Mouse (Mus musculus) lung, adult 18-20 months (tissue): ENCODE measurements at regions not wholly inside any gene's neighbourhood (a gene's known extent, or its start where the extent isn't known, plus 50 kb on each side); places are given as distances from the start of the nearest gene placed in this dataset.

ENCODE experiments used
- DNase-seq, 2 experiments: peaks; one replicate each; pipeline ENCODE4 v3.0.0; 2022; ENCODE audit warnings: mixed read lengths in 2 of 2

DNA sequence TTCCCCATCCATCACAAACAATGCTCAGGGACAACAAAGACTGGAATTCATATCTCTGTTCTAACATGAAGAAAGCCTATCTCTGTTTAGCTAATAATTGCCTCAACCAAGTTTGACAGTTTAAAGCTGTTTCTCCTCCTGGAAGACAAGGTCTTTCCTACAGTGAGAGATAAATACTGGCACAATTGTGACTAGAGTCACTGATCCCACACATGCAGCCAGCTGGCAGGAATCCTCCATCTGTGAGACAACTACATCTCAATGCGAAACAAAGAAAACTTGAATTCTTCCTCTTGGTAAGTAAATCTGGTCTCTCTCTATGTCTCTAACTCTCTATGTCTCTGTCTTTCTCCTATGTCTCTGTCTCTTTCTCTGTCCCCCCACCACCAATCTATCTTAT is 239.1 kb upstream of the Nsun2 start:
- no peak for DNase-seq

DNA sequence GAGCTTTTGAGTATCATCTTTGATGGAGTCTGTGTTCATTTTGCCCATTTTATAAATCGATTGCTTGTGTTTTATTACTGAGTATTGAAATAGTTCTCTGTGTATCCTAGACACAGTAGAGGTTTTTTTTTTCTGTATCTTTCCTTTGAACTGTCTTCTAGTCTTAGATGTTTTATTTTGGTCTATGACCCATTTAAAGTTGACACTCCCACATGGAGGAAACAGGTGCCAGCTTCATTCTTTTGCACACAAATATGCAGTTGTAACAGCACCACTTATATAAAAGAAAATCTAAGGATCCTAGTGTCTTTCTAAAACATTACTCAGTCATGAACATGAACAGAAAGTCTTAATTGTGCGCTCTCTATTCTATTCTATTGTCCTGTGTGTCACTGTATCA is 230.2 kb upstream of the Nsun2 start:
- DNase-seq: no peak

DNA sequence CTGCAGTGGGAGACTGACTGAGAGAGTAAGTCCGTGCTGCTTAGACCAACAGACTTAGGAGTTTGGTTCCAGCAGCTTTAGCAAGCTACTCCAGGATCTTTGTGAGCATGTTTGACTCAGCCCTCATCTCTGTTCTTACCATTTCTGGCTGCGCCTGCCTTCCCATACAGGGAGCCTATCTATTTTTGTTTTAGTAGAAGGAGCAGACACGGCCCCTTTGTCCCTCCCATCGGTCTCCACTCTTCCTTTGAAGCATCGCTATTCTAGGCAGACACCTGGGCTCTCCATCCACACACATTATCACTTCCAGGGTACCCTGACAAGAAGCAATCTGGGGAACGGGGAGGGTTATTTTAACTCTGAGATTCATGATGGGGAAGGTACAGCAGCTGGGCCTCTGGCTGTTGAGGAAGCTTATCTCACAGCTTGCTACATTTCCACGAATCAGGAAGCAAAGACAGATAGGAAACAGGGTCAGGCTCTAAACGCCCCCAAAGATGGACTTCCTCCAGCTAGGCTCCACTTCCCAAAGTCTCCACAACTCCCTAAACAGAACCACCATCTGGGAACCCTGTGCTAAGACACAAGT is 203.0 kb upstream of the Nsun2 start:
- DNase-seq: no peak

DNA sequence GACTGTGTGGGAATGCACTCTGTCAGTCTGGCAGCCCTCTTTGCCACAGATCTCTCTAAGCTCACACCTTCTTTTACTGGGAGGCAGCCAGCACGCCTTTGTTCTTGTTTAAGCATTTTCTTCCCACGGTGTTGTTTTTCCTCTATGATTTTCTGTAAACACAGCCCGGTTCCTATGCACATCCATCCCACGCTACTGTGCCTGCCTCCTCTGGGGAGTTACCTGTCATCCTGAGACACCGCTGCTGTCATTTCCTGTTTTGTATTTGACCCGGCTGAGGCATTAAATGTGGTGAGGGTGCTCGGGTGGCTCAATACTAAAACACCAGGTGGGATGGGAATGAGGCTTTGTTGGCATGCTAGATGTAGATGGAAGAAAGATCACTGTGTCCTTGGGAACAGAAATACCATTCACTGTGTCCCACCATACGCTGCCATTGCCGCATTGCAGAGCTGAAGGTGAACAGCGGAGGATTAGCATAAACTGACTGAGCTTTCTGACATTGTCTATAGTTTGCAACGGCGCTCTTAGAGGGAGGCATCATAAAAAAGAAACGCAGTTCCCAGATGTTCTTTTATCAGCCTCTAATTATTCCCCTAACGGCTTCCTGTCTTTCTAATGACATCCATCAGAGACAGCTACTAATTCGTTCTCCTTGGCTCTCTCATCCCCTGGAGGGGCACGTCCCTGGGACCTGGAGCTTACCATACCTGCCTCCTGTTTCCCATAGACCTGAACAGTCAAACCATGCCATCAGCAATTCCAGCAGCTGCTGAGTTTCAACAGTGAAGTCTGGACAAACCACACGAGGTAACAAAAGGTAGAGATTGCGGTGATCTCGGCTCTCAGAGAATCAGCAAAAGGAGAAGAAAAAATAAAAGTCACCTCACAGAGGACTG is 201.8 kb upstream of the Nsun2 start:
- DNase-seq: no peak

DNA sequence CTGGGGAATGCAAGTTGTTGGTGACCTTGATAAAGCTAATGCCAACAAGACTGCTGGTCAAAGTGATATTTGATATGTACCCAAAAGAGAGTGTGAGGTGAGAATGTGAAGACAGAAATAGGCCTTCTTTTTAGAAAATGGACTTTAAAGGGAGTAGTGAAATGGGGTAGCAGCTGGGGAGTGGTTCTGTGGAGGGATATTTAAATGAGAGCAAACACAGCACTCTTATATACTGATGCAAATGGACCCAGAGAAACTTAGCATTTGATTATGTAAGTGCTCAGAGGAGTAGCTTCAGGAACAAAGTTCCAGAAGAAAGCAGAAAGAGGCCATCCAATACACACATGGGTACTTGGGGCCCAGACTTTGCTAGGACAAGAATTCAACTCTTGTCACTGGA is 189.7 kb upstream of the Nsun2 start:
- DNase-seq: no peak

DNA sequence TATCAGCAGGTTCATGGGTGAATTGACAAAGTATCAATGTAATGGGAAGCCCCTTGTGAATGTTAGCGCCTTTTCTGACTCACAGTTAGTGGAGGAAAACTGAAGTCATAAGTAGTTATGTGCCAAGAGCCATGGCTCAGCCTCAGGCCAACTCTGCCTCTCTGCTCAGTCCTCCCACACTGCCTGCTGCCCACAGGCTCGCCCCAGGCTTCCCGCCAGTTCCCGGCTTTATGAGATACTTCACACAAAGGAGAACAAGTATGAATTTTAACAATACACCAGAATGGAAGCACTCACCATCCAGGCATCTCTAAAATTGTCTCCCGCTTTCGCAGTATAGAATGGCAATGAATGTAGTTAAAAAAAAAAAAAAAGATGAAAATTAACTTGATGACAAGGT is 176.1 kb upstream of the Nsun2 start:
- no peak for DNase-seq

DNA sequence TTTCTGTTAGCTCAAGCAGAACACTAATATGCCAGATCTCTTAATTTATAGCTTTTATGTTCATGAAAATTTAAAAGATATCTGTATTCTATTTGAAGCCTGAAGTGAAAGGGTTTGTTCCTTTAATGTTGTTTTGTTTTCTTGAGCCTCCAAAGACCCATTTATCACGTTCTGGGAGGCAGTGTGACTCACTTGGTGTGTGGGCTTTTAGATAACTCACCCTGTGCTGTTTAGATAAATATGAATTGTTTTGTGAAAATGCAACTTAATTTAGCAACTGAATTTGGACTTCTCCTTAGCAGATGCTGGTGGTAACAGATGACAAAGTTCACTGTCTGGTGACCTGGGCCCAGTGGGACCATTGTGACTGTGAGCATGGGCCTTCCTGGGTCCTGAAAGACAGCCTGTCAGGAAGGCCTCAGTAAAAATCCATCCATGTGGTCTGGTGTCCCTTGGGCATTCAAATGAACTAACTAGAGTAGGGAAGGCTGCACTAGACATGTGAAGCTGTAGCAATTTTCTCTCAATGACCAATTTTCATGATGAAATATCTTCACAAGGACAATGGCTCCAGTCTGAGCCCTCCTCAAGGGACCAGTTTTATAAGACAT is 167.6 kb upstream of the Nsun2 start:
- no peak for DNase-seq

DNA sequence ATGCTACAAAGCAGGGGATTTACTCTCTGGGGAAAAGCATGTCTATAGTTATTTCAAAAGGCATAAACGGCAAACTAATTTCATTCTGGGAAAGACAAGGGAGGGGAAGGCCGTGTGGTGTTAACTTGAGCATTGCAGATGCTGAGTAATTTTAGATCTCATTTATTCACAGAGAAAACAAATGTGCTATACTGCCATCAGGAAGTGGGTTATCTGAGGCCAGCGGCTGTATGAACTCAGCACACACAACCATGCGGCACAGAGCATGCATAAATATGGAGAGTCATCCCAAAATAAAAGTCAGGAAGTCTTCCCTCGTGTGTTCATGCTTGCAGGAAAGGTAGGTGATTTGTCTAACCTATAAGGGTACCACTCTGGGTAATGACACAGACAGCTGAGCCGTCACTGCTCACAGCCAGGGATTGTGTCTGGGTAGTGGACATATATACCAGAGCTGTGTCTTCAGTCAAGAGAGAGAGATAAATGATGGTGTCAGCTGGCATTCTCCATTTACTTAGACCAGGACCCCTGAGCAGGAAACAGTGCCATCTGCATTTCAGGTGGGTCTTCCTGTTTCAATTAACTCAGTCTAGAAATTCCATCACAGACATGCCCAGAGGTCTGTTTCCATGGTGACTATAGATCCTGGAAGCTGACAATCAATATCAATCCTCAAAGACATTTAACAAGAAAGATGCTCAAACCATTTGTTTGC is 160.3 kb upstream of the Nsun2 start:
- DNase-seq: no peak

DNA sequence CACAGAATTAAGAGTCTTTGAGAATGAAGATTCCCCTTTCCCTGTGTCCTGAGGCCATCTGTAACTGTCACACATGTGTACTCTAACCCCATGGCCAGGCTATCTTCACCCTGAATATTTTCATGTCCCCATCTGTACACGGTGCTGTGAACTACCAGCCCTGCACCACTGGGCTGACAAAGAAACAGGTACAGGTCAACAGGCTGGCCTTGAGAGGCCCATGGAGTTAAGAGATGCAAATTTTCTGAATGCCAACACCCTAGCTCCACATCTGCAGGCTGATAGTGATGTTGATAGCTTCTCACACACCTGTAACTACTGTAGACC is 159.8 kb upstream of the Nsun2 start:
- no peak for DNase-seq

DNA sequence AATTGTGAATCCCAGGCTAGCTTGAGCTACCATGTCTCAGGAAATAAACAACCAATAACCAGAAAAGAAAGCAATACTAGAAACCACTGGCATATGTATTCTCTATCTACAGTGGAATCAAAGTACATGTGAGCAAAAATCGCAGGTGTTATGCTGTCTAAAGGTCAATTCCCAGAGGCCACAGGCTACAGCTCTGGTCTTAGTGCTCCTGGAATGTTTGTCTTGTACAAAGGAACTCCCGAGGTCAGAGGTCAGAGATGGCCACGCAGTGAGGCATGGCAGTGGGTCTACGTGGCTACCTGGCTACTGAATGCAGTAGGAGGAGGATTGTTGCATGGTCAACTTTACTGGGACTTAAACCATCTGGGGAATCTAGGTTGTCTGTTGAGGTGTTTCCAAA is 153.1 kb upstream of the Nsun2 start:
- DNase-seq: no peak

DNA sequence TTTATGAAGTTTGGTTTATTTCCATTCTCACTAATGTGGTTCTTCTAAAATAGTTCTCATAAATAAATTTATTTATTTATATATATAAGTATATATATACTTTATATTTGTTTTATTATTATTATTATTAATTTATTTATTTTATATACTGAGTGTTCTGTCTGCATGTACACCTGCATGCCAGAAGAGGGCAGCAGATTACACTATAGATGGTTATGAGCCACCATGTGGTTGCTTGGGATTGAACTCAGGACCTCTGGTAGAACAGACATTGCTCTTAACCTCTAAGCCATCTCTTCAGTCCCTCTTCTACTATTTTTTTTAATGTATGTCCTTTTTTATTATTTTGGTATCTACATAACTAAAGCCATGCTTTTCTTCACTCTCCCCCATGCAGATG is 148.8 kb upstream of the Nsun2 start:
- DNase-seq: no peak

DNA sequence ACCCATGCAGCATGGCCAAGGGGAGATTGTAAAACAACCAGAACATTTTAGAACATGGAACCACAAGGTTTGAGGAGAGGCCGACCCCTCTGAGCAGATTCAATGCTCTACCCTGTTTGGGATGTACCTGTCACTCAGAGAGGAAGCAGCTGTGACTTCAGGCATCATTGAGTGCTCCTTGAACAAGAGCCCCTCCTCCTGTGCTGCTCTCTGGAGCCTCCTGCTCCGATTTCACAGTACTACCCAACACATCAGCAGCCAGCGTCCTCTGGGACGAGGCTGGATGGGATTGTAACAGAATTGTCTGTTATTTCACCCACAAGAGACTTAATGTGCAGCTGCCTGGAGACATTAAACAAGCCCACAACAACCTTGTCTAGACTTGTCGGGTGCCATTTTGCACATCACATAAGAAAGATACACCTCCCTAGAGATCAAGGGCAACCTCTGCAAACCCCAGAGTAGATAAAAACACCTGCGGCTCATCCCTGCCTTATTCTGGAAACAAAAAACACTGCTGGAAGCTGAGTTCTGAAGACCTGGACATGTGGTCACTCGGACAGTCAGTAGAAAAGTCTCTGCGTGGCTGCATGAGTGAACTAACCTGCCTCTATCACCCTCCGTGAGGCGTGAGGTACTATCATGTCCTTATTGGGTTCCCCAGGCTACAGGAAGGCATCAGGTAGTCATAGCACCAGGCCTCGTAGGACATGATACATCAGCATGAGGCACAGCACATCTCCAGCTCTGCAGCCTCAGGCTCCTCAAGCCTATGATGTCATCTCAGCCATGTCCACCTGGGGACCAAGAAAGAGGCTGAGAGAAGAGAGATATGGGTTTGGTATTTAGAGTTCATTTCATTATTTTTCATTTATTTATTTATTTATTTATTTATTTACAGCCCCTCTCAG is 140.4 kb upstream of the Nsun2 start:
- no peak for DNase-seq

DNA sequence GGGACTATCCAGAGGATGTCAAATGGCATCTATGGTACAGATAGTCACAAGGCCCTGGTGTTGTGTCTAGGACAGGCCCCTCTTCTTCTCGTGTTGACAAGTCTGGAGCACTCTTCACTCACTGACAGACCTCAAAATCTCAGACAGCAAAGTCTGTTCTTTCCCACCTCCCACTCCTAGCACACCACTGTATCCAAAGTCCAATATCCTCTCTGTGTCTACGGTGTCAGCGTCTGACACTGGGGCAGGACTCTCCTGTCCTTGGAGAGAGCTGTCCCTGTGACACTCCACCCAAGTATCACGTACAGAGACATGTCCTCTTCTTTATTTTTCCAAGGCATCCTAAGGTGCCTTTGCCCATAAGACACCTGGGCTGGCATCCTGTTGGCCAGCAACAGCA is 139.0 kb upstream of the Nsun2 start:
- DNase-seq: no peak

DNA sequence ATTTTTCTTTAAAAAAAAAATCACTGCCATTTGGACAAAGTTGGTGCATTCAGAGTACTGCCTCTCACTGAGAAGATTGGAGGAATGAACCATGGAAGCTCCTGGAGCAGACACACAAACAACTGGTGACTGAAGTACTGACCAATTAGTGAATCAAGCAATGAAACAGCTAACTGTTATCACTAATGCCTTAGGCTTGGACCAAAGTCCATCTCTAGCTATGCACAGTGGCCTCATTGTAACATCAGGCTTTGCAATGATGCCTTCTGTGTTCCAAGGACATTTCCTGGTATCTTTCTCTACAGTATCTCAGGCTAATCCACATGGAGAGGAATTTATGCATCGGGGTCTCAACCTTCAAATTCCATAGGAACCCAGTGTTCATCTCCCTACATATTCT is 123.2 kb upstream of the Nsun2 start:
- no peak for DNase-seq

DNA sequence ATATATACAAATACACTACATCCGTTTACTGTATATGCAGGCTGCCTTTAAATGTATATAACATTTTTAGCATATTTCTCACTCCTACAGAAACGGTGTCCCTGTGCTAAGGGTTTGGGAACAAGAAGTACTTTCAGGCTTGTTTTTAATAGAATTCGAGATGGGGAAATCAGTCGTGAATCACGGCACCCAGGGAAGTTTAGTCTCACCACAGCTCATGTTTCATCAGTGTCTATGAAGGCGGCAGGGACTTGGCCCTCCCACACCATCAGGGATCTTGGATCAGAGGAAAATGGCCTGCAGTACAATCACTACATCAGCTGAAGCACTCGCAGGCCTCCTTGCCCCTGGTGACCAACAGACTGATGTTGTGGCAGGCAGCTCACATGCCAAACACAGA is 118.7 kb upstream of the Nsun2 start:
- DNase-seq: no peak

DNA sequence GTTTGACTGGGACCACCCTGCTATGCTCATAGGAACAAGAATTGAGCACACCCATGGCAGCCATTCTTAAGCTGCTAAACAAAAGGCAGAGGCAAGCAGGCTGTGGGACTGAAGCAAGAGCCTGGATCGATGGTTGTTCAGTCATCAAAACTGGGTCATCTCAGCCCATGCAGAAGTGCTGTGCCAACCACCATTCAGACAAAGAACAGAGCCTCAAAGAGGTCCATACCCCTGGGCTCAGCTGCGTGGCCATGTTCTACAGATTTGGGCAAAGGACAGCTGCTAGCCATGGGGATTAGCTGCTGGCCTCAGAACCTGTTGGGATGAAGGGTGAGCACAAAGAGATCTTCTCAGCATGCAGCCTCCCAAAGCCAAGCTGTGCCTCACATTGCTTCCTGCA is 116.8 kb upstream of the Nsun2 start:
- no peak for DNase-seq

DNA sequence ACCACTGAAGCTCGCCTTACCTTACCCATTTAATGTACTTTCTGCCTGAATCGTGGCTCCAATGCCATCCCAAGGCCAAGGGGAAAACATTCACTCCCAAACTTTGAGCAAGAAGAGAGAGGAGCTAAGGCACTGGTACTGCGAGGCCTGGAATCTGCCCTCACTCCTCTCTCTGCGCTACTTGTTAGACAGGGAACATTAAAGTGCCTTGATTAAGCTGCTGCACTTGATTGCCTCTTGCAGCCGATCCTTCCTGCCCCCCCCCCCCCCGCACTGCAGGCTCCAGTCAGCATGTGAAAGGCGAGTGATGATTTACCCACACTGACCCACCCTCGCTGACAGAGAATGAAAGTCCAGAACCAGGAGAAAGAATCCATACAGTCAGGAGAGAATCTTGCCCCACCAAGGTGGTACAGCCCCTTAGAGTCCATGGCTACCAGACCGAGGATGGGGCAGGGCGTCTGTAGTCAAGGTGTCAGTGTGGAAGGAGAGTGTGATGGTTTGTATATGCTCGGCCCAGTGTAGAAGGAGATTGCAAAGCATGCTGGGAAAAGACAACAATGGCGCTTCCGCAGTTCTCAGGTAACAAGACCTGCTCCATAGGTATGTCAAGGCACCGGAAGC is 115.6 kb upstream of the Nsun2 start:
- no peak for DNase-seq

DNA sequence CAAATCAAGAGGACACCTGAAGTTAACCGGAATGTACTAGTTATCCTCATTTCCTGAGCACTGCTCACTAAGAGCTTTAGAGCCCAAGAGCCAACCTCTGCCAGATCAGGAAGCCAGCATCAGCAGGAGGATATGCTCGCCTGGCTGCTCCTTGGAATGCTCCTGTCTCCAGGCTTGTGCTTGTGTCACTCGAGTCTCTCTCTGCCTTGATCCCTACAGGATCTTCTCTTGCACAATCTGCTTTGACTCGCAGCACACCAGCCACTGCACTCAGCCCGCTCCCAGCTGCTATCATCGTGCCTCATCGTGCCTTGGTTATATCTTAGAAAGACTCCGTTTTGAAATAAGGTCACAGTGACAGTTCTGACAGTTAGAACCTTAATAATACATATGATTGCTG is 113.4 kb upstream of the Nsun2 start:
- no peak for DNase-seq

DNA sequence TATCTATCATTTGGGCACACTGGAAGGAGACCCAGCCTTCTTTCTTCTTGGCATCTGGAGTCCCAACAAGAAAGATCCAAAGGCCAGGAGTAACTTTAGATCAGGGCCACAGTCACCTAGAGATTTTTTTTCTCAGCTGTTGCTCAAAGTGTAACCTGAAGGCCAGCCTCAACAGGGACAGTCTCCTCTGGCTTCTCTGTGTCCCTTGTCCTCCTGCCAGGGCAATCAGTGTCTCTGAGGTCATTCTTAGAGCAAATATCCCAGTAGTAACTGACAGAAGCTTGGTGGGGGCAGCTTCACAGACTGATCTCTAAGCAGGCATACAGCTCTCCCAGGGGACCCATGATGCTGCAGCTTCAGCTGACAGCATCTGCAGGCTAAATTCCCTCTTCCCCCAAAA is 111.6 kb upstream of the Nsun2 start:
- no peak for DNase-seq

DNA sequence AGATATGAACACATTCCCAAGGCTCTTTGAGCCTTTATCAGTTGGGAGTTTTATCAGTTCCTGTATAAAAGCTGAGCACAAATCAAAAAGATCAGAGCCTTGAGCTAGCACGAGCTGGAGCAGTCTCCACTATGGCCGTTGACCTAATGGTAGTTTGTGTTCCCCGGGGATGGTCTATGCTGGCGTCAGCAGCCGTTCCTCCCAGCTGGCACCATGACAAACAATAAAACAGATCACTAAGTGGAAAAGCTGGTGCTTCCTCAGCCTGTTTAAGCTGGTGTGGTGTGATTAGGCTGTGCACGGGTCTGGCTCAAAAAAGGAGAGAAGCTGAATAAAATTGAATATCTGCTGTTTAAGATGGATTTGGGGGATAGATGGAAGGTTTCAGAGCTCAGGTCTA is 107.4 kb upstream of the Nsun2 start:
- DNase-seq: no peak

DNA sequence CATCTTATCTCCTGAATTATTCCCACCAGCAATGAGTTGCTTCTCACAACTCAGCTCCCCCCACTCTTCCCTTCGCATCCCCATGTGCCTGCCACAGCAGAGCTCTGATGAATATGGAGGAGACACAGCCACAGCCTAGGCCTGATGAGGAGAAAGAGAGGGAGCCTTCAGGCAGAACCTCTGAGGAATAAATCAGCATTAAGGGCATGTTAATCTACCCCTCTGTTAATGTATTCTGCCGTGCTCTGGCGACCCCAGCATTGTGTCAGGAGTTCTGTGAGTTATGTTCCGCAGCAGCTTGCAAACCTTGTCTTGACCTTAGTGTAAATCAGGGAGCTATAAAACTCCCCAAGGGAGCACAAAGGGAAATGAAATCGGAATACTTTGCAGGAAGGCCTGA is 104.0 kb upstream of the Nsun2 start:
- DNase-seq: no peak
